In the genomic region with DNA sequence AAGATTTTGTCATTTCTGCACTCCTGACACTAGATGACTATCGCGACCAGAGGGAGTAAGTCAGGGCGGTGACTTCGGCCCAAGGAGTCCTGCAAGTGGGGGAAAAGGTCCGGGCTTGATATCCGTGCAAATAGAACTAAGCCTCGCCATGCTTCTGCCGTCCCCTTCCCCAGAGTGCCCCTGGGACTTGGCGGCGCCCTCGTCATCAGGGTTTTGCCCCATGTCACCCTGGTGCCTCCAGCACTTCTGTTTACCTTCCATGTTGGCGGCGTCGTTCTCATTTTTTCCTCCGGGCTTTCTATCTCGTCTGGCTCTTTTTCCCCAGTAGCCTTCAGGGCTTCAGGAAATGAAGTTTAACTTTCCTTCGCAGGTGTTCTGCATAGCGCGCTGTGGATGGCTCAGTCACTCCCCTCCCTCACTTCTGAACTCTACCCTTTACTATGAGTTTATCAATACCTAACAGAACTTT, we compare ENCODE assay signal across 1 mouse cellular context.
TF ChIP-seq lines count a peak whose summit lies in the region.

No protein-coding gene starts in this region.

TF ChIP-seq in CH12.LX, 34 proteins besides CTCF, POLR2A, EP300 and RAD21 (continued from another document):
- TF ChIP-seq MAFK (IDR thresholded peaks at IDR 0.05; ENCODE audit: insufficient replicate concordance, low read length) (no peak), JUND (conservative IDR thresholded peaks at IDR 0.05; ENCODE audit: low read depth, low read length) (no peak)
